Mouse (Mus musculus) limb, embryonic 14.5 days (tissue): ENCODE data around the gene Lingo2. TPM values are rescaled to one million over a fixed set of nuclear protein-coding genes. Genes with fewer than 3 reads are reported as not detected.
A peak's percentile ranks its signal among the peaks of the same experiment; 100 is the strongest.

ENCODE experiments used
- ATAC-seq: fragments of 200-750 bp; cut with Nextera tagmentation; 2 replicates; pipeline ENCODE4 v1.8.0; 2017; ENCODE audit warnings: low read depth, moderate number of reproducible peaks, moderate TSS enrichment; ENCODE audit not compliant: low FRiP score
- DNase-seq: peaks from one replicate; pipeline ENCODE4 v3.0.0-alpha.2; 2015; ENCODE audit warnings: low spot score
- H3K27ac ChIP-seq: fragments of 300-500 bp; sonication (generic); replicated peaks from 2 replicates; pipeline ENCODE4 v1.5.1; 2014; ENCODE audit warnings: low read depth, mild to moderate bottlenecking, low read length, moderate library complexity, mixed read lengths
- H3K27me3 ChIP-seq: fragments of 300-500 bp; sonication (generic); 2 replicates; pipeline ENCODE4 v1.6.1; 2014; ENCODE audit warnings: low read length, mixed read lengths; ENCODE audit not compliant: control insufficient read depth, insufficient read depth
- H3K36me3 ChIP-seq: fragments of 300-500 bp; sonication (generic); 2 replicates; pipeline ENCODE4 v1.6.1; 2014; ENCODE audit warnings: mild to moderate bottlenecking, low read length, moderate library complexity, mixed read lengths; ENCODE audit not compliant: control insufficient read depth, insufficient read depth
- H3K4me1 ChIP-seq: fragments of 300-500 bp; sonication (generic); 2 replicates; pipeline ENCODE4 v1.6.1; 2014; ENCODE audit warnings: antibody characterized with exemption, low read length, mixed read lengths; ENCODE audit not compliant: control insufficient read depth, insufficient read depth
- H3K4me2 ChIP-seq: fragments of 300-500 bp; sonication (generic); replicated peaks from 2 replicates; pipeline ENCODE4 v1.6.1; 2014; ENCODE audit warnings: low read depth, mild to moderate bottlenecking, low read length, moderate library complexity; ENCODE audit not compliant: severe bottlenecking
- H3K4me3 ChIP-seq: fragments of 300-500 bp; sonication (generic); replicated peaks from 2 replicates; pipeline ENCODE4 v1.5.1; 2014; ENCODE audit warnings: low read length
- H3K9ac ChIP-seq: fragments of 300-500 bp; sonication (generic); 2 replicates; pipeline ENCODE4 v1.6.1; 2014; ENCODE audit warnings: mild to moderate bottlenecking, low read depth, low read length, moderate library complexity; ENCODE audit not compliant: severe bottlenecking
- H3K9me3 ChIP-seq: fragments of 300-500 bp; sonication (generic); 2 replicates; pipeline ENCODE4 v1.6.1; 2016; ENCODE audit warnings: low read length; ENCODE audit not compliant: control insufficient read depth
- POLR2A ChIP-seq: fragments of 200-500 bp; IDR thresholded peaks from 2 replicates; pipeline ENCODE4 v1.8.0; 2012; ENCODE audit warnings: inconsistent platforms, mild to moderate bottlenecking, moderate library complexity, borderline replicate concordance; ENCODE audit not compliant: insufficient read depth, insufficient read length; ENCODE audit errors: extremely low read depth
- WGBS: fragments of 180-500 bp; shearing (Covaris S2); extraction: QIAGEN DNeasy Blood & Tissue Kit; methylation state at CpG from one replicate; pipeline ENCODE4 v1.1.7; 2014; 5-methylcytosine and 5-hydroxymethylcytosine counted together
- polyA plus RNA-seq, 2 experiments: library from polyadenylated mRNA; depleted of rRNA in 1 of 2; stranded (reverse) in 1 of 2; unstranded in 1 of 2; fragments of >200 nt; fragmentation: Nextera tagmentation in 1 of 2; extraction: Ambion mirVana in 1 of 2; gene quantifications; 2 replicates each; pipeline versions ENCODE4 v1.2.1 to v1.2.3; 2012 to 2014

Gene Lingo2
- polyA plus RNA-seq, 2 experiments = 0.89 to 4.3 TPM

DNA sequence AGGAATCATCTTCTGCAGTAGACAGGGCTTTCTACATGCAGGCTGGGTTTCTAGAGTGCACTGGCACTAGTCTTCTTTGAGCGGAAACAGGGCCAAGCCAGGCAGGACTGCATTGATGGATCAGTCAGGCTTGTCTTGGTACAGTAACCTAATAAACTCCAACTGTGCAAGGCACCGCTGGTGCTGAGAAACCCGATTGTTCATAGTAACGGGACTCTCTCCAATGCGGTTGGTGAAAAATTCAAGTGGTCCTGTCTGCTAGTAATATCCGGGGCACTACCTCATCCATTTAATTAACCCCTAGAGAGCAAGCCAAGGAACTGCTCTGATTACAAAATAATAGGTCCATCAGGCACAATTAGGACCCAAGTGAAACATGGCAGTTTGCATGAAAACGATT, 1106.4 kb downstream of the Lingo2 start:
- no peaks in the 10 kb centered on the region for H3K9me3 ChIP-seq
- 37% methylated on average over 7 of the region's 7 CpGs for WGBS
- no peaks in the 10 kb centered on the region for H3K27me3 ChIP-seq
- H3K27ac ChIP-seq = no peak overlapping the region
- ATAC-seq (no peak), DNase-seq (peak; percentile 16)
- no peak for TF ChIP-seq POLR2A
- no peaks in the 10 kb centered on the region for H3K4me1 ChIP-seq
- no peak overlapping the region for H3K9ac ChIP-seq
- no peaks in the 10 kb centered on the region for H3K36me3 ChIP-seq
- H3K4me2 ChIP-seq = no peak overlapping the region
- no peak overlapping the region for H3K4me3 ChIP-seq

DNA sequence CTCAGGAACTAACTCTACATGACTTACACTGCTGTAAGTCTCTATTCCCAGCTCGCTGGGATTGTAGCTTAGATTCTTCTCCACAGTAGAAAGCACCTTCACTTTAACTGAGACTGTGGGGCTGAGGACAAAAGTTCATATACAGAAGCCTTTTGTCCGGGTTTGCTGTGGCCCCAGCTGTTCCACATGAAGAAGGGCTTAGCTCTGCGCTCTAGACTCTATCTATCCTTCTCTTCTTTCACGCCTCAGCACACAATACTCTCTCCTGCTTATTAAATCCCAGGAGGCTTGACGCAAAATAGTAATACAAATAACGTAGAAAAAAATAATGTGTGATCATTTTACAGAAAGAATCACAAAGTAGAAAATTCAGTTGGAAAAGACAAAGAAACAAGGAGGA, 1107.0 kb downstream of the Lingo2 start:
- no peaks in the 10 kb centered on the region for H3K36me3 ChIP-seq
- no peak overlapping the region for H3K27ac ChIP-seq
- TF ChIP-seq POLR2A = no peak
- H3K4me3 ChIP-seq = no peak overlapping the region
- DNase-seq (no peak), ATAC-seq (no peak)
- H3K9me3 ChIP-seq = no peaks in the 10 kb centered on the region
- H3K9ac ChIP-seq = no peak overlapping the region
- no peaks in the 10 kb centered on the region for H3K27me3 ChIP-seq
- H3K4me2 ChIP-seq = no peak overlapping the region
- no peaks in the 10 kb centered on the region for H3K4me1 ChIP-seq
- 68% methylated on average over 6 of the region's 6 CpGs for WGBS

DNA sequence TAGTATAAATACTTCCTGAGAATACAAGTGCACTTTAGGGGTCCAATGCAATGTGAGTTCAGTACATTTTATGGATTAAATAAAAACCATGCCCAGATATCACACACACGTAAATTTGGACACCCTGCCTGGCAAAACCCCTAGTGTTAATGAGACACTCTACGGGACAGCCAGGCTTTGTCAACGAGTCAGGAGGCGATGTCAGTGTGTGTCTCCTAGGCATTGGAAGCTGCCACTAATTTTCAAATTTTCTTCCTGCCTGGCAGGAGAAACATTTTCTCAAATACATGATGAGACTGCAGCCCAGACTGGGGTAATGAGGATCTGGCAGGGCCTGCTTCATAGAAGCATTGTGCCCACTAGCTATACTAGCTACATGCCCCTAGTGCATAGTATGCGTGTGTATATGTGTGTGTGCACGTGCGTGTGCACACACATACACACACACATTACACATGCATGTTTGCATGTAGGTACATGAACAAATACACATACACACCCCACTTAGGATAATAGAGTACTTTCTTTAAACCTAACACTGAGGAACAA, 1128.2 kb downstream of the Lingo2 start:
- 69% methylated on average over 7 of the region's 7 CpGs for whole genome bisulfite sequencing
- no peaks in the 10 kb centered on the region for H3K4me1 ChIP-seq
- H3K27ac ChIP-seq = no peak overlapping the region
- H3K4me3 ChIP-seq = no peak overlapping the region
- no peaks in the 10 kb centered on the region for H3K9me3 ChIP-seq
- no peak for TF ChIP-seq POLR2A
- H3K36me3 ChIP-seq = no peaks in the 10 kb centered on the region
- DNase-seq = no peak
- no peak for ATAC-seq
- H3K9ac ChIP-seq = no peak overlapping the region
- no peaks in the 10 kb centered on the region for H3K27me3 ChIP-seq
- no peak overlapping the region for H3K4me2 ChIP-seq

DNA sequence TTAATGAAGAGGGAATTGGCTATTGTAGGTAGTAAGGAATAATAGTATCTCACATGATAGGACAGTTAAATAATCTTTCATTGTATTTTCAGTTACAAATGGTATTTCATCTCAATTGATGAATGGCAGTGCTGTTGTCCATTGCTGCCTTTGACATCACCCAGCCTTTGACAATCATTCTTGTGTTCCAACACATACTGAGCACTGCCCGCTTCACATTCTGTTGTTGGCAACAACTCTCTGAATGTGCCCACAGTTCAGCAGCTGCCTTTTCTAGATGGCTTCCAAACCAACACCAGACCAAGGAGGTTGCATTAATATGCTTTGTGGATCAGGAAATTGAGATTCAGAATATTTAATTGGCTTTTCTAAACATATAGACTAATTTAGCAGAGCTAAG, 1130.8 kb downstream of the Lingo2 start:
- H3K4me3 ChIP-seq = no peak overlapping the region
- H3K27me3 ChIP-seq = no peaks in the 10 kb centered on the region
- ATAC-seq (no peak), DNase-seq (no peak)
- no peak for TF ChIP-seq POLR2A
- H3K27ac ChIP-seq = no peak overlapping the region
- H3K4me2 ChIP-seq = no peak overlapping the region
- no peaks in the 10 kb centered on the region for H3K36me3 ChIP-seq
- H3K9me3 ChIP-seq = no peaks in the 10 kb centered on the region
- H3K9ac ChIP-seq = no peak overlapping the region
- H3K4me1 ChIP-seq = no peaks in the 10 kb centered on the region
- 95% methylated on average over 1 of the region's 1 CpGs for WGBS

DNA sequence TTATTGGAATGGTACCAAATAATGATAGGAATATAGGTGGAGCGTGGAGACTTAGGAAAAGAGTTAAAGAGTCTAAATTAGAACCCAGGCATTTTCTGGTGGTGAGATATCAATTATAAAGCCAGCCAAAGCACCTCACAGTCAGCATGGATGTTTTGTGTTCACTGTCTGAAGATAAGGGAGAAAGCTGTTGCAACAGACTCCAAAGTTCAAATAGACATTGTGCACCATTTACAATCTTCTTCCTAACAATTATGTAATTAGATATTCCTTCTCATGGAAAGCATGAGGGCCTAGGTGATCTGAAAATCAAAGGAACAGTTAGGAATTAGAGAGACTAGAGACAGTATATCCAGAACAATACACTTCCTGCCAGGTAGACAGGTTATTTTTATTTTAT, 1136.8 kb downstream of the Lingo2 start:
- Histone ChIP-seq H3K27me3 (no peaks in the 10 kb centered on the region), H3K27ac (no peak overlapping the region), H3K36me3 (no peaks in the 10 kb centered on the region), H3K4me3 (no peak overlapping the region), H3K9ac (no peak overlapping the region), H3K4me1 (no peaks in the 10 kb centered on the region), H3K9me3 (no peaks in the 10 kb centered on the region), H3K4me2 (no peak overlapping the region)
- ATAC-seq (no peak), DNase-seq (no peak)
- no peak for TF ChIP-seq POLR2A
- WGBS = 80% methylated on average over 1 of the region's 1 CpGs

DNA sequence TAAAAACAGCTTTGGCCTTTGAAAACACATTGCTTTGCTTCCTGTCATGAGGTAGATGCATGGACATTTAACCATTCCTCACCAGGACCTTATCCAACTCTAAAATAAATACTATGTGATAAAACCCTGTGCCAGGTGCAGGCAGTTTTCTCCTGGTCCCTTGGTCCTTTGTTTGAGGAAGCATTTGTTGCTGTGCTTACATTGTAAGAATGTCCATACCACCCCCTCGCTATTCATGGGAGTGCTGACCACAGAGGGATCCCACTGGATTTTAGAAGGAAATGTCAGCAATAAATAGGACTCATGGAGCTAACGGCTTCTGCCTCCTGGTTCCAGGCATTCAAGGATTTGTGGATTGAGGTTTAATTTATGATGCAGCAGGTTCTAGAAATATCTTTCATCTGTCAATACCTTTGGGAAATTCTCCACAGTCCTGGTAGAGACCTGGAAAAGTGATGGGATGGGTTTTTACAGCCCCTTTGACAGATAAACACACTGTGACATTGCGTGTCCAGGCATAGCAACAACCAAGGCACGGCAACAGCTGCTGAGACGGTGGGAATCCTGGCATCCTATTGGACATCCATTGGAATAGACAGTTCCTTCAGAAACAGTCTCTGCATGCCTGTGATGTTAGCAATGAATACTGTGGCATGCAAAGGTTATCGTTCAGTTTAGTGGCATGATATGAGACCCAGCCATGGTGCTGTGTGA, 1143.9 kb downstream of the Lingo2 start:
- WGBS = 71% methylated on average over 6 of the region's 6 CpGs
- ATAC-seq = no peak
- no peak for TF ChIP-seq POLR2A

More for the DNA sequence above, 1143.9 kb downstream of the Lingo2 start:
- H3K9ac ChIP-seq = no peak overlapping the region
- DNase-seq = no peak
- no peak overlapping the region for H3K4me2 ChIP-seq
- no peaks in the 10 kb centered on the region for H3K36me3 ChIP-seq
- H3K27ac ChIP-seq = no peak overlapping the region
- H3K9me3 ChIP-seq = no peaks in the 10 kb centered on the region
- no peaks in the 10 kb centered on the region for H3K4me1 ChIP-seq
- H3K27me3 ChIP-seq = no peaks in the 10 kb centered on the region
- H3K4me3 ChIP-seq = no peak overlapping the region
